Mouse (Mus musculus) embryonic facial prominence, embryonic 14.5 days (tissue): ENCODE results near the gene H13. TPM values are rescaled to one million over a fixed set of nuclear protein-coding genes. Genes with fewer than 3 reads are reported as not detected.

Source experiments
- ATAC-seq: fragments of 200-750 bp; cut with Nextera tagmentation; 2 replicates; pipeline ENCODE4 v1.8.0; 2017; ENCODE audit warnings: low read depth, moderate number of reproducible peaks, moderate TSS enrichment
- DNase-seq: peaks from one replicate; pipeline ENCODE4 v3.0.0-alpha.2; 2015; ENCODE audit warnings: low spot score
- H3K27ac ChIP-seq: fragments of 300-500 bp; sonication (generic); replicated peaks from 2 replicates; pipeline ENCODE4 v1.5.1; 2014; ENCODE audit warnings: low read depth, mild to moderate bottlenecking, low read length, moderate library complexity
- H3K27me3 ChIP-seq: fragments of 300-500 bp; sonication (generic); replicated peaks from 2 replicates; pipeline ENCODE4 v1.6.1; 2014; ENCODE audit warnings: low read length; ENCODE audit not compliant: control insufficient read depth, insufficient read depth
- H3K36me3 ChIP-seq: fragments of 300-500 bp; sonication (generic); 2 replicates; pipeline ENCODE4 v1.6.1; 2014; ENCODE audit warnings: low read length, mixed read lengths; ENCODE audit not compliant: control insufficient read depth, insufficient read depth
- H3K4me1 ChIP-seq: fragments of 300-500 bp; sonication (generic); 2 replicates; pipeline ENCODE4 v1.6.1; 2014; ENCODE audit warnings: antibody characterized with exemption, low read length; ENCODE audit not compliant: control insufficient read depth, insufficient read depth
- H3K4me2 ChIP-seq: fragments of 300-500 bp; sonication (generic); 2 replicates; pipeline ENCODE4 v1.6.1; 2014; ENCODE audit warnings: low read depth, mild to moderate bottlenecking, low read length, moderate library complexity, mixed read lengths
- H3K4me3 ChIP-seq: fragments of 300-500 bp; sonication (generic); 2 replicates; pipeline ENCODE4 v1.5.1; 2014; ENCODE audit warnings: low read depth, mild to moderate bottlenecking, low read length
- H3K9ac ChIP-seq: fragments of 300-500 bp; sonication (generic); 2 replicates; pipeline ENCODE4 v1.6.1; 2014; ENCODE audit warnings: low read depth, mild to moderate bottlenecking, low read length, moderate library complexity, mixed read lengths
- H3K9me3 ChIP-seq: fragments of 300-500 bp; sonication (generic); 2 replicates; pipeline ENCODE4 v1.6.1; 2016; ENCODE audit warnings: low read length; ENCODE audit not compliant: control insufficient read depth
- WGBS: fragments of 180-500 bp; shearing (Covaris S2); extraction: QIAGEN DNeasy Blood & Tissue Kit; methylation state at CpG from one replicate; pipeline ENCODE4 v1.1.7; 2014; 5-methylcytosine and 5-hydroxymethylcytosine counted together
- polyA plus RNA-seq: library from polyadenylated mRNA; unstranded; fragments of >200 nt; fragmentation: Nextera tagmentation; extraction: Ambion mirVana; gene quantifications from 2 replicates; pipeline ENCODE4 v1.2.1, GENCODE M21; 2014

Gene H13
- polyA plus RNA-seq, 1 experiment from 2014 or later, result 122 TPM

GRCm38 (mm10) chr2:152683086-152683485 lies 13.8 kb downstream of the H13 start:
- Histone ChIP-seq H3K4me3 (no peak overlapping the region), H3K4me2 (no peak overlapping the region), H3K27me3 (no peaks in the 10 kb centered on the region), H3K9me3 (peaks cover 17% of the 10 kb centered on the region), H3K36me3 (peaks cover 98% of the 10 kb centered on the region), H3K9ac (no peak overlapping the region), H3K4me1 (no peaks in the 10 kb centered on the region), H3K27ac (no peak overlapping the region)
- DNase-seq (no peak), ATAC-seq (no peak)
- WGBS, result 79% methylated on average over 5 of the region's 5 CpGs

GRCm38 (mm10) chr2:152686399-152686798 lies 17.1 kb downstream of the H13 start:
- Histone ChIP-seq H3K9ac (peak overlapping the region; percentile 45; the same call in 1 of the 2 replicates), H3K27ac (peak overlapping the region; percentile 72)

GRCm38 (mm10) chr2:152686806-152687267 lies 17.6 kb downstream of the H13 start, which contains the start of gene Mcts2:
TSS of gene Mcts2 (plus strand) at chr2:152687035.
- peak within 1 kb of the TSS; percentile 65 for H3K9ac ChIP-seq
- WGBS, result 58% methylated on average over 45 of the region's 45 CpGs
- peak; percentile 95 for ATAC-seq
- peak within 1 kb of the TSS; percentile 50 for H3K4me3 ChIP-seq
- DNase-seq, result peak; percentile 98
- H3K9me3 ChIP-seq, result peaks cover 17% of the 10 kb centered on the region
- H3K27ac ChIP-seq, result peak within 1 kb of the TSS; percentile 72
- H3K4me1 ChIP-seq, result no peaks in the 10 kb centered on the region
- H3K4me2 ChIP-seq, result peak within 1 kb of the TSS; percentile 65
- no peaks in the 10 kb centered on the region for H3K27me3 ChIP-seq
- H3K36me3 ChIP-seq, result peaks cover 83% of the 10 kb centered on the region

More at GRCm38 (mm10) chr2:152686399-152686798, 17.1 kb downstream of the H13 start:
- Histone ChIP-seq H3K9me3 (peaks cover 17% of the 10 kb centered on the region), H3K4me1 (no peaks in the 10 kb centered on the region), H3K4me3 (peak overlapping the region; percentile 50), H3K36me3 (peaks cover 87% of the 10 kb centered on the region), H3K4me2 (peak overlapping the region; percentile 65), H3K27me3 (no peaks in the 10 kb centered on the region)
- WGBS, result 60% methylated on average over 12 of the region's 12 CpGs
- DNase-seq, result no peak
- ATAC-seq, result no peak

- ATAC-seq, result no peak
- Histone ChIP-seq H3K4me3 (no peak overlapping the region), H3K27me3 (no peaks in the 10 kb centered on the region), H3K36me3 (peaks cover 60% of the 10 kb centered on the region), H3K9me3 (peaks cover 5% of the 10 kb centered on the region), H3K9ac (no peak overlapping the region), H3K4me1 (0 out of 2 replicates have a peak, but pooled peaks cover 4% of the 10 kb centered on the region), H3K27ac (no peak overlapping the region), H3K4me2 (no peak overlapping the region)
- WGBS, result 76% methylated on average over 7 of the region's 7 CpGs
- peak; percentile 43 for DNase-seq
These were observed 22.4 kb downstream of the H13 start for GRCm38 (mm10) chr2:152691564-152692217.

- peak; percentile 39 for ATAC-seq
- Histone ChIP-seq H3K9me3 (no peaks in the 10 kb centered on the region), H3K4me2 (peak overlapping the region; percentile 41), H3K4me1 (0 out of 2 replicates have a peak, but pooled peaks cover 4% of the 10 kb centered on the region), H3K27ac (peak overlapping the region; percentile 25; the same call in 1 of the 2 replicates), H3K4me3 (peak overlapping the region; percentile 21), H3K27me3 (no peaks in the 10 kb centered on the region), H3K36me3 (peaks cover 54% of the 10 kb centered on the region), H3K9ac (peak overlapping the region; percentile 43)
- WGBS, result 16% methylated on average over 9 of the region's 9 CpGs
- DNase-seq, result peak; percentile 83
These were observed 24.0 kb downstream of the H13 start for GRCm38 (mm10) chr2:152693233-152693632.

GRCm38 (mm10) chr2:152693735-152694134 lies 24.5 kb downstream of the H13 start:
- Histone ChIP-seq H3K36me3 (peaks cover 54% of the 10 kb centered on the region), H3K9me3 (no peaks in the 10 kb centered on the region), H3K4me3 (peak overlapping the region; percentile 21), H3K4me2 (peak overlapping the region; percentile 41), H3K27ac (peak overlapping the region; percentile 25; the same call in 1 of the 2 replicates), H3K27me3 (no peaks in the 10 kb centered on the region), H3K4me1 (0 out of 2 replicates have a peak, but pooled peaks cover 4% of the 10 kb centered on the region), H3K9ac (peak overlapping the region; percentile 43)
- ATAC-seq, result no peak
- DNase-seq, result no peak
- WGBS, result 79% methylated on average over 13 of the region's 13 CpGs

GRCm38 (mm10) chr2:152694708-152695107 lies 25.4 kb downstream of the H13 start:
- Histone ChIP-seq H3K4me1 (0 out of 2 replicates have a peak, but pooled peaks cover 4% of the 10 kb centered on the region), H3K9ac (no peak overlapping the region), H3K27ac (no peak overlapping the region), H3K27me3 (no peaks in the 10 kb centered on the region), H3K9me3 (no peaks in the 10 kb centered on the region), H3K4me3 (no peak overlapping the region), H3K36me3 (peaks cover 52% of the 10 kb centered on the region), H3K4me2 (no peak overlapping the region)
- 73% methylated on average over 7 of the region's 7 CpGs for WGBS
- no peak for DNase-seq
- no peak for ATAC-seq

GRCm38 (mm10) chr2:152696016-152696415 lies 26.8 kb downstream of the H13 start:
- WGBS, result 42% methylated on average over 10 of the region's 10 CpGs
- Histone ChIP-seq H3K27me3 (no peaks in the 10 kb centered on the region), H3K4me3 (no peak overlapping the region), H3K4me1 (0 out of 2 replicates have a peak, but pooled peaks cover 4% of the 10 kb centered on the region), H3K9ac (peak overlapping the region; percentile 58), H3K9me3 (no peaks in the 10 kb centered on the region), H3K4me2 (no peak overlapping the region), H3K27ac (peak overlapping the region; percentile 35), H3K36me3 (peaks cover 61% of the 10 kb centered on the region)
- DNase-seq (no peak), ATAC-seq (no peak)
